Mouse (Mus musculus) MEL (cell line): ENCODE data around the gene Serpinb9.

Source experiments
- CTCF ChIP-seq, 3 experiments: IDR thresholded peaks in 2 of 3; conservative IDR thresholded peaks in 1 of 3; 2 replicates each; pipeline ENCODE4 v1.5.1; 2011 to 2012; ENCODE audit warnings: low read length in 3 of 3, low read depth in 2 of 3, mild to moderate bottlenecking in 2 of 3, improper control_type of control experiment in 1 of 3, inconsistent platforms in 1 of 3, mixed read lengths in 1 of 3, moderate library complexity in 1 of 3; ENCODE audit not compliant: control insufficient read depth in 1 of 3, insufficient read depth in 1 of 3, poor library complexity in 1 of 3, severe bottlenecking in 1 of 3
- EP300 ChIP-seq, 2 experiments: IDR thresholded peaks; 2 replicates each; pipeline ENCODE4 v1.6.1; 2011; ENCODE audit warnings: improper control_type of control experiment in 2 of 2, low read length in 2 of 2, low read depth in 1 of 2, mild to moderate bottlenecking in 1 of 2
- GABPA ChIP-seq: IDR thresholded peaks from 2 replicates; pipeline ENCODE4 v1.6.1; 2012; ENCODE audit warnings: low read depth, mild to moderate bottlenecking, inconsistent platforms, low read length, improper control_type of control experiment, moderate library complexity
- POLR2A ChIP-seq, 2 experiments: IDR thresholded peaks; 2 replicates each; pipeline ENCODE4 v1.6.1; 2011 to 2012; ENCODE audit warnings: low read length in 2 of 2, mild to moderate bottlenecking in 2 of 2, control low read depth in 1 of 2, improper control_type of control experiment in 1 of 2, low read depth in 1 of 2, moderate library complexity in 1 of 2; ENCODE audit not compliant: control insufficient read depth in 1 of 2, insufficient read depth in 1 of 2, poor library complexity in 1 of 2
- POLR2AphosphoS2 ChIP-seq: IDR thresholded peaks from 2 replicates; pipeline ENCODE4 v1.6.1; 2011; ENCODE audit warnings: low read length, improper control_type of control experiment
- SIN3A ChIP-seq: IDR thresholded peaks from 2 replicates; pipeline ENCODE4 v1.6.1; 2012; ENCODE audit warnings: low read length, improper control_type of control experiment, inconsistent platforms
- TCF12 ChIP-seq: IDR thresholded peaks from 2 replicates; pipeline ENCODE4 v1.6.1; 2014; ENCODE audit warnings: low read depth, mild to moderate bottlenecking, inconsistent platforms, low read length, improper control_type of control experiment, moderate library complexity
- ZNF384 ChIP-seq: IDR thresholded peaks from 2 replicates; pipeline ENCODE4 v1.6.1; 2012; ENCODE audit warnings: low read depth, mild to moderate bottlenecking, inconsistent platforms, low read length, improper control_type of control experiment

DNA sequence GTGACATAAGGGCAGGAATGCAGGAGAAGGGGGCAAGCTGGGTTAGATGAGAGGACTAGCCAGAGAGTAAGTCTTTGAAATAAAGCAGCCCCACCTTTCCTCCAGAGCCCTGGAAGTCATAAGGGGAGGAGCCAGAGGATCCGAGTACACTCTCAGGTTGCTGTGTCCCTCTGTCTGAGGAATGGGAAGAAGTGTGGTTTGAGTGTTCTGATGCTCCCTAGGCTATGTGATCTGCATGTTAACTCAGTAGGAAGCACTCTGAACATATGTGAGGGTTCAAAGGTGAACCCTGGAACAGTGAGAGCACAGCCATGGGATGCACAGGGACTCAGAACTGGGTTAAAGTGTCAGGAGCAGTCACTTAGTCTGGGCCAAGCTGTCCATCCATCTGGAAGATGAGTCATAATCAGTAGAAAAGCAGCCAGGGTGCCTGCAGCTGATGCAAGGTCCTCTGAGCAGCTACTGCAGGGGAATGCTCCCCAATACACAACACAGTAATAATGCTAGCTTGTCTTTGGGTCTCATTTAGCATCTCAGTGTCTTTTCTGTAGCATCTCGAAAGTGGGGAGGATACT, 2.5 kb downstream of the Serpinb9 start:
- TF ChIP-seq EP300 (IDR thresholded peaks at IDR 0.05; ENCODE audit: low read depth in 1 of 2, low read length in 2 of 2): no peak
- no peak for TF ChIP-seq CTCF (IDR thresholded peaks at IDR 0.05 in 2 of 3, conservative IDR thresholded peaks at IDR 0.05 in 1 of 3; ENCODE audit: control insufficient read depth in 1 of 3, insufficient read depth in 1 of 3, low read depth in 2 of 3, low read length in 3 of 3, poor library complexity in 1 of 3, severe bottlenecking in 1 of 3)
- no peak for TF ChIP-seq POLR2A (IDR thresholded peaks at IDR 0.05; ENCODE audit: control insufficient read depth in 1 of 2, insufficient read depth in 1 of 2, low read depth in 1 of 2, low read length in 2 of 2, poor library complexity in 1 of 2)
- no peak for TF ChIP-seq GABPA
- TF ChIP-seq POLR2AphosphoS2: no peak
- TF ChIP-seq SIN3A: no peak
- no peak for TF ChIP-seq TCF12
- no peak for TF ChIP-seq ZNF384
